Mouse (Mus musculus) embryo, embryonic 10.5 days (tissue): Measurements from ENCODE around the gene Arhgef25.
A peak's percentile ranks its signal among the peaks of the same experiment; 100 is the strongest.
"Not testable (repeated sequence)": the region's sequence is repeated elsewhere in the genome, so short reads cannot be mapped to it uniquely, and the experiment has no call there.

ENCODE experiments used
- DNase-seq: peaks from one replicate; pipeline ENCODE4 v3.0.0-alpha.2; 2015; ENCODE audit warnings: low spot score

The Arhgef25 gene

GRCm38 (mm10) chr10:127204589-127204988, 14.7 kb upstream of the Arhgef25 start:
- DNase-seq: no peak

- DNase-seq: no peak
These were observed 13.2 kb upstream of the Arhgef25 start for GRCm38 (mm10) chr10:127203106-127203505.

- DNase-seq: no peak
These were observed 10.4 kb upstream of the Arhgef25 start for GRCm38 (mm10) chr10:127200279-127200678.

- DNase-seq: no peak
These were observed 9.6 kb upstream of the Arhgef25 start for GRCm38 (mm10) chr10:127199474-127199873.

- no peak for DNase-seq
These were observed 9.2 kb upstream of the Arhgef25 start for GRCm38 (mm10) chr10:127199068-127199467.

GRCm38 (mm10) chr10:127198492-127198891, 8.6 kb upstream of the Arhgef25 start:
- no peak for DNase-seq

GRCm38 (mm10) chr10:127197505-127198110, 7.7 kb upstream of the Arhgef25 start:
- no peak for DNase-seq

GRCm38 (mm10) chr10:127197104-127197503, 7.2 kb upstream of the Arhgef25 start:
- no peak for DNase-seq

- peak; percentile 78 for DNase-seq
These were observed 6.5 kb upstream of the Arhgef25 start for GRCm38 (mm10) chr10:127196392-127196791.

GRCm38 (mm10) chr10:127195328-127196129, 5.6 kb upstream of the Arhgef25 start, which contains the start of gene Dtx3:
Dtx3 (minus strand) TSS chr10:127195728.
- DNase-seq: peak; percentile 68

GRCm38 (mm10) chr10:127194428-127195327, 4.8 kb upstream of the Arhgef25 start:
- DNase-seq: peak; percentile 69

GRCm38 (mm10) chr10:127193011-127193410, 3.1 kb upstream of the Arhgef25 start:
- no peak for DNase-seq

GRCm38 (mm10) chr10:127192057-127192328, 2.1 kb upstream of the Arhgef25 start:
- DNase-seq: not testable (repeated sequence)

GRCm38 (mm10) chr10:127191191-127192056, 1.5 kb upstream of the Arhgef25 start:
- DNase-seq: no peak

GRCm38 (mm10) chr10:127190398-127191190, 711 bp upstream of the Arhgef25 start:
- peak; percentile 31 for DNase-seq

GRCm38 (mm10) chr10:127189116-127189650, 700 bp downstream of the Arhgef25 start:
- DNase-seq: peak; percentile 69

- peak; percentile 90 for DNase-seq
These were observed 1.3 kb downstream of the Arhgef25 start for GRCm38 (mm10) chr10:127188465-127189115.

- DNase-seq: peak; percentile 43
These were observed 1.8 kb downstream of the Arhgef25 start for GRCm38 (mm10) chr10:127188079-127188453.

GRCm38 (mm10) chr10:127187371-127188078, 2.4 kb downstream of the Arhgef25 start:
- DNase-seq: peak; percentile 26
